In genomic region chr3:84569587-84569986, GRCm38 (mm10) we compare ENCODE assay signal across 22 mouse cellular contexts. TPM values are rescaled to one million over a fixed set of nuclear protein-coding genes. Genes with fewer than 3 reads are reported as not detected.
DNase-seq lines count a peak whose midpoint lies in the region; ATAC-seq and TF ChIP-seq lines count a peak whose summit lies in the region.
"Had no signal": no experiment of that assay in that cellular context is flagged by ENCODE, and none has a peak within 500 bp of the region (broad histone marks: within the 10 kb centered on the region; RNA-seq: fewer than 3 reads in every experiment).

No protein-coding gene starts in this region.

- H3K36me3 ChIP-seq in kidney, postnatal 0 days (ENCODE audit: insufficient read depth, low read length) = no peaks in the 10 kb centered on the region
- H3K36me3 ChIP-seq in CH12.LX (replicated peaks in 1 of 2; ENCODE audit: control insufficient read depth in 1 of 2, insufficient read depth in 1 of 2, low read length in 1 of 2) (peaks cover 0 to 5% of the 10 kb centered on the region in 2 experiments), macrophage (ENCODE audit: inconsistent target) (no peaks in the 10 kb centered on the region)
- H3K36me3 ChIP-seq in midbrain, postnatal 0 days (ENCODE audit: insufficient read depth, low read length) = no peaks in the 10 kb centered on the region
- H3K36me3 ChIP-seq: limb, embryonic 12.5 days; liver, embryonic 12.5 days; midbrain, embryonic 15.5 days had no signal

- 0 out of 2 replicates have a peak, but pooled peaks cover 5% of the 10 kb centered on the region for H3K4me1 ChIP-seq in kidney, postnatal 0 days (replicated peaks; ENCODE audit: insufficient read depth, low read length)
- H3K4me1 ChIP-seq in CH12.LX (ENCODE audit: control insufficient read depth in 1 of 2, insufficient read depth in 2 of 2) = peaks cover 6 to 39% of the 10 kb centered on the region in 2 experiments
- H3K4me1 ChIP-seq in midbrain, postnatal 0 days (ENCODE audit: insufficient read depth, low read length) = no peaks in the 10 kb centered on the region
- H3K4me1 ChIP-seq: midbrain, embryonic 15.5 days had no signal

- H3K9me3 ChIP-seq in kidney, postnatal 0 days (replicated peaks; ENCODE audit: low read length) = no peaks in the 10 kb centered on the region
- no peaks in the 10 kb centered on the region for H3K9me3 ChIP-seq in CH12.LX (replicated peaks; ENCODE audit: low read length)
- H3K9me3 ChIP-seq in midbrain, postnatal 0 days (ENCODE audit: low read length) = no peaks in the 10 kb centered on the region
- H3K9me3 ChIP-seq: limb, embryonic 12.5 days; liver, embryonic 12.5 days; midbrain, embryonic 15.5 days had no signal

- no peak overlapping the region for H3K27ac ChIP-seq in kidney, postnatal 0 days
- H3K27ac ChIP-seq in CH12.LX (ENCODE audit: insufficient read depth, low read depth) (peak overlapping the region; percentile 45; the same call in 1 of the 2 replicates), macrophage (peak overlapping the region; percentile 56; the same call in 1 of the 2 replicates)
- no peak overlapping the region for H3K27ac ChIP-seq in midbrain, postnatal 0 days (ENCODE audit: low read depth, low read length)
- H3K27ac ChIP-seq: limb, embryonic 12.5 days; liver, embryonic 12.5 days; midbrain, embryonic 15.5 days; stomach, postnatal 0 days had no signal

- H3K27me3 ChIP-seq in kidney, postnatal 0 days (ENCODE audit: insufficient read depth, low read length) = no peaks in the 10 kb centered on the region
- H3K27me3 ChIP-seq in CH12.LX (replicated peaks) = no peaks in the 10 kb centered on the region
- no peaks in the 10 kb centered on the region for H3K27me3 ChIP-seq in midbrain, postnatal 0 days (ENCODE audit: insufficient read depth, low read length)
- H3K27me3 ChIP-seq: limb, embryonic 12.5 days; liver, embryonic 12.5 days; midbrain, embryonic 15.5 days had no signal

- TF ChIP-seq POLR2A in CH12.LX (IDR thresholded peaks at IDR 0.05; ENCODE audit: low read depth, low read length) = peak; percentile 87

- ATAC-seq in kidney, postnatal 0 days (replicated peaks; ENCODE audit: low FRiP score, low read depth) = no peak
- ATAC-seq in midbrain, postnatal 0 days (ENCODE audit: low FRiP score) = no peak
- ATAC-seq in megakaryocyte-erythroid progenitor cell, adult 5-6 weeks (replicated peaks; ENCODE audit: low FRiP score, low TSS enrichment, poor library complexity, severe bottlenecking) = no peak
- ATAC-seq: liver, embryonic 12.5 days; midbrain, embryonic 15.5 days had no signal

- no peak overlapping the region for H3K4me2 ChIP-seq in kidney, postnatal 0 days (ENCODE audit: low read length)
- peak overlapping the region; percentile 41; the same call in 1 of the 2 replicates for H3K4me2 ChIP-seq in CH12.LX (ENCODE audit: insufficient read depth, low read depth, poor library complexity, severe bottlenecking)
- H3K4me2 ChIP-seq in midbrain, postnatal 0 days (ENCODE audit: low read depth, low read length, poor library complexity, severe bottlenecking) = no peak overlapping the region
- H3K4me2 ChIP-seq: limb, embryonic 12.5 days; liver, embryonic 12.5 days; midbrain, embryonic 15.5 days had no signal

- dilution Hi-C loops in CH12.LX (cut with MboI; ENCODE audit: extremely low pct_ligation_motif_present, extremely low pct_unique_long_range_greater_than_20kb, low sequenced_read_pairs) = no loop called here

- no peak overlapping the region for H3K9ac ChIP-seq in kidney, postnatal 0 days (ENCODE audit: low read depth, low read length)
- H3K9ac ChIP-seq in CH12.LX (ENCODE audit: insufficient read depth, low read depth) = peak overlapping the region; percentile 25
- no peak overlapping the region for H3K9ac ChIP-seq in midbrain, postnatal 0 days (replicated peaks; ENCODE audit: low read length, poor library complexity, severe bottlenecking)
- H3K9ac ChIP-seq: limb, embryonic 12.5 days; liver, embryonic 12.5 days; midbrain, embryonic 15.5 days had no signal

- no peak overlapping the region for H3K4me3 ChIP-seq in kidney, postnatal 0 days (replicated peaks; ENCODE audit: low read depth, low read length)
- H3K4me3 ChIP-seq in CH12.LX (replicated peaks in 1 of 3; ENCODE audit: low read depth in 2 of 3, low read length in 2 of 3, poor library complexity in 1 of 3) (no peak overlapping the region), macrophage (ENCODE audit: inconsistent target) (no peak overlapping the region)
- H3K4me3 ChIP-seq in midbrain, postnatal 0 days (ENCODE audit: low read depth, low read length) = no peak overlapping the region
- H3K4me3 ChIP-seq: limb, embryonic 12.5 days; liver, embryonic 12.5 days; midbrain, embryonic 15.5 days had no signal

- no peak for TF ChIP-seq EP300 in CH12.LX (IDR thresholded peaks at IDR 0.05; ENCODE audit: low read length)

- DNase-seq in kidney, postnatal 0 days (ENCODE audit: low spot score) = peak; percentile 44
- no peak for DNase-seq in kidney, postnatal 14 days
- DNase-seq in CH12.LX (ENCODE audit: extremely low read depth) = peak; percentile 89
- no peak for DNase-seq in frontal cortex, postnatal 25 days (ENCODE audit: low spot score in 2 of 2)
- DNase-seq in midbrain, postnatal 0 days (ENCODE audit: low spot score) = no peak
- DNase-seq: adrenal gland, adult 2 months; cerebellum, adult 11 months; cerebellum, postnatal 14 days; gastrocnemius, postnatal 10 days; kidney, adult 2 months; kidney, postnatal 4 days; lung, adult 2 months; lung, postnatal 4 days; retina, postnatal 1 day had no signal

- in situ Hi-C loops in CH12.LX (cut with MboI; ENCODE audit: low pct_ligation_motif_present, low pct_unique_long_range_greater_than_20kb, low sequenced_read_pairs) = no loop called here

- H3K79me2 ChIP-seq in CH12.LX (replicated peaks; ENCODE audit: control insufficient read depth, extremely low read depth, insufficient read depth, poor library complexity, severe bottlenecking) (peaks cover 31% of the 10 kb centered on the region), macrophage (ENCODE audit: inconsistent target) (peaks cover 94% of the 10 kb centered on the region)

- TF ChIP-seq CTCF in kidney, postnatal 0 days (IDR thresholded peaks at IDR 0.05; ENCODE audit: low read depth) = no peak
- no peak for TF ChIP-seq CTCF in CH12.LX (conservative IDR thresholded peaks at IDR 0.05 in 1 of 2, IDR thresholded peaks at IDR 0.05 in 1 of 2; ENCODE audit: low read depth in 2 of 2, low read length in 2 of 2)
- no peak for TF ChIP-seq CTCF in midbrain, postnatal 0 days (IDR thresholded peaks at IDR 0.05)

- WGBS in kidney, postnatal 0 days = 67% methylated on average over 6 of the region's 6 CpGs
- WGBS in macrophage (ENCODE audit: missing documents) = 85% methylated on average over 6 of the region's 6 CpGs
- 91% methylated on average over 6 of the region's 6 CpGs for WGBS in midbrain, postnatal 0 days

- no peak for TF ChIP-seq RAD21 in CH12.LX (IDR thresholded peaks at IDR 0.05; ENCODE audit: low read depth, low read length)

TF ChIP-seq in CH12.LX, 34 proteins besides CTCF, POLR2A, EP300 and RAD21 (continues in another document):
- TF ChIP-seq MXI1 (IDR thresholded peaks at IDR 0.05; ENCODE audit: low read depth, low read length) (peak; percentile 94), MYC (IDR thresholded peaks at IDR 0.05; ENCODE audit: low read depth, low read length) (peak; percentile 90; the same call in 1 of the 2 replicates), HCFC1 (IDR thresholded peaks at IDR 0.05; ENCODE audit: low read depth, low read length) (no peak), NRF1 (IDR thresholded peaks at IDR 0.05; ENCODE audit: low read depth, low read length) (peak; percentile 60; the same call in 1 of the 2 replicates), NELFE (IDR thresholded peaks at IDR 0.05; ENCODE audit: low read depth, low read length) (peak; percentile 72), ZMIZ1 (IDR thresholded peaks at IDR 0.05; ENCODE audit: low read depth, low read length) (peak; percentile 46; the same call in 1 of the 2 replicates), JUND (conservative IDR thresholded peaks at IDR 0.05; ENCODE audit: low read depth, low read length) (peak; percentile 47; the same call in 1 of the 2 replicates), USF1 (IDR thresholded peaks at IDR 0.05; ENCODE audit: low read depth, low read length) (no peak), KAT2A (IDR thresholded peaks at IDR 0.05; ENCODE audit: insufficient replicate concordance, low read length) (0 out of 2 replicates have a peak, but pooled peaks have one; percentile 41), SIN3A (IDR thresholded peaks at IDR 0.05; ENCODE audit: low read length) (peak; percentile 81), RCOR1 (conservative IDR thresholded peaks at IDR 0.05; ENCODE audit: low read depth, low read length) (no peak), BHLHE40 (IDR thresholded peaks at IDR 0.05; ENCODE audit: low read depth, low read length) (peak; percentile 62)

RNA-seq across cellular contexts. Expression of gene Arfip1, which starts 12.8 kb away (rescaled TPM):
- polyA plus RNA-seq in kidney, postnatal 0 days (2015; fragmentation: Nextera tagmentation; extraction: Ambion mirVana) = 62.7 and 65.2 TPM in 2 replicates
- total RNA-seq in CH12.LX (2012; rRNA removed) = 29.6 and 36.2 TPM in 2 replicates
- total RNA-seq in CH12.LX (2014; rRNA removed) = 66.5 and 77.8 TPM in 2 replicates
- polyA plus RNA-seq in CH12.LX (2012; ENCODE audit: insufficient read length, low read depth) = 34.1 and 36.8 TPM in 2 replicates
- total RNA-seq in macrophage (2018; cell fraction: chromatin; rRNA removed) = 10 to 100 TPM in 22 of 26 experiments, 1 to 10 TPM in 4; 7.9 to 59.0 (median 31.1) TPM
- total RNA-seq in macrophage (2018; cell fraction: cytosol; rRNA removed) = 10 to 100 TPM; 32.4 to 70.7 (median 52.5) TPM
- total RNA-seq in macrophage (2018; cell fraction: nucleus; rRNA removed) = 10 to 100 TPM; 13.6 to 78.5 (median 42.9) TPM
- 40.0 to 44.3 TPM (median 42.0 TPM) in 3 replicates for polyA plus RNA-seq in macrophage (2018)
- total RNA-seq in midbrain, postnatal 0 days (2014; rRNA removed) = 20.2 and 25.4 TPM in 2 replicates
- polyA plus RNA-seq in midbrain, postnatal 0 days (2015; fragmentation: Nextera tagmentation; extraction: Ambion mirVana) = 20.7 and 21.2 TPM in 2 replicates
- 12.3 and 13.7 TPM in 2 replicates for total RNA-seq in megakaryocyte-erythroid progenitor cell, adult 5-6 weeks (2014; fragmentation: Nextera tagmentation)
- total RNA-seq in megakaryocyte-erythroid progenitor cell, adult 5-6 weeks (2017) = 13.7 and 43.1 TPM in 2 replicates

RNA-seq across cellular contexts. Expression of gene Tigd4, which starts 23.8 kb away (rescaled TPM):
- 0.04 and 0.05 TPM in 2 replicates for polyA plus RNA-seq in kidney, postnatal 0 days (2015; fragmentation: Nextera tagmentation; extraction: Ambion mirVana)
- not detected in 2 replicates for total RNA-seq in CH12.LX (2012; rRNA removed)
- not detected in 2 replicates for total RNA-seq in CH12.LX (2014; rRNA removed)
- not detected in 2 replicates for polyA plus RNA-seq in CH12.LX (2012; ENCODE audit: insufficient read length, low read depth)
- total RNA-seq in macrophage (2018; cell fraction: chromatin; rRNA removed) = under 1 TPM in 1 of 26 experiments, not detected in 25; 0.29 TPM
- not detected for total RNA-seq in macrophage (2018; cell fraction: cytosol; rRNA removed)
- not detected for total RNA-seq in macrophage (2018; cell fraction: nucleus; rRNA removed)
- polyA plus RNA-seq in macrophage (2018) = not detected in 3 replicates
- not detected in 2 replicates for total RNA-seq in midbrain, postnatal 0 days (2014; rRNA removed)
- not detected in 2 replicates for polyA plus RNA-seq in midbrain, postnatal 0 days (2015; fragmentation: Nextera tagmentation; extraction: Ambion mirVana)
- total RNA-seq in megakaryocyte-erythroid progenitor cell, adult 5-6 weeks (2014; fragmentation: Nextera tagmentation) = not detected in 2 replicates
- not detected in 2 replicates for total RNA-seq in megakaryocyte-erythroid progenitor cell, adult 5-6 weeks (2017)
- total RNA-seq: adrenal gland, adult 2 months; hematopoietic stem cell, adult 5-6 weeks had no signal
- polyA plus RNA-seq: adrenal gland, adult 2 months; forebrain, embryonic 11.5 days; kidney, adult 2 months; midbrain, embryonic 15.5 days had no signal

Comparison
In these comparisons a context has a peak if more than half of its experiments do, and no peak if none do; other contexts are left out.
1. DNase-seq: peak in kidney, postnatal 0 days (single experiment) and CH12.LX (single experiment); none in kidney, postnatal 14 days (single experiment), frontal cortex, postnatal 25 days (0 of 2) and midbrain, postnatal 0 days (single experiment).
2. H3K27ac ChIP-seq: peak in CH12.LX (single experiment) and macrophage (single experiment); none in kidney, postnatal 0 days (single experiment) and midbrain, postnatal 0 days (single experiment).